Mouse (Mus musculus) right cerebral cortex, adult 2 months (tissue): ENCODE measurements around the gene Eef1akmt3.
A peak's percentile ranks its signal among the peaks of the same experiment; 100 is the strongest.

Source experiments
- DNase-seq, 2 experiments: peaks; one replicate each; pipeline ENCODE4 v3.0.0; 2021 to 2022; ENCODE audit warnings: low spot score in 2 of 2

Eef1akmt3 gene

DNA sequence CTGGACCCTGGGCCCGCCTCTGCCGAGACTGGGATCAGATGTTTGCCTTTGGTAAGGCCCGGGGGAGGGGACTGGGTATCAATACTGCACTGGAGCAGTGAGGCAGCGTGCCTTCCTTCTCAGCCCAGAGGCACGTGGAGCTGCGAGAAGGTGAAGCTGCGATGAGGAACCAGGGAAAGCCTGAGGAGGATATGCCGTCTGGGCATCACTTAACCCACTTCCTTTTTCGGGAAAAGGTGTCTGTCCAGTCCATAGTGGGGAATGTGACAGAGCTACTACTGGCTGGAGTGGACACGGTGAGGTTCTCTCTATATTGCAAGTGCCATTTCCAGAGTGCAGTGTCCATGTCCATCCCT, 8.8 kb upstream of the Eef1akmt3 start:
- no peak for DNase-seq

DNA sequence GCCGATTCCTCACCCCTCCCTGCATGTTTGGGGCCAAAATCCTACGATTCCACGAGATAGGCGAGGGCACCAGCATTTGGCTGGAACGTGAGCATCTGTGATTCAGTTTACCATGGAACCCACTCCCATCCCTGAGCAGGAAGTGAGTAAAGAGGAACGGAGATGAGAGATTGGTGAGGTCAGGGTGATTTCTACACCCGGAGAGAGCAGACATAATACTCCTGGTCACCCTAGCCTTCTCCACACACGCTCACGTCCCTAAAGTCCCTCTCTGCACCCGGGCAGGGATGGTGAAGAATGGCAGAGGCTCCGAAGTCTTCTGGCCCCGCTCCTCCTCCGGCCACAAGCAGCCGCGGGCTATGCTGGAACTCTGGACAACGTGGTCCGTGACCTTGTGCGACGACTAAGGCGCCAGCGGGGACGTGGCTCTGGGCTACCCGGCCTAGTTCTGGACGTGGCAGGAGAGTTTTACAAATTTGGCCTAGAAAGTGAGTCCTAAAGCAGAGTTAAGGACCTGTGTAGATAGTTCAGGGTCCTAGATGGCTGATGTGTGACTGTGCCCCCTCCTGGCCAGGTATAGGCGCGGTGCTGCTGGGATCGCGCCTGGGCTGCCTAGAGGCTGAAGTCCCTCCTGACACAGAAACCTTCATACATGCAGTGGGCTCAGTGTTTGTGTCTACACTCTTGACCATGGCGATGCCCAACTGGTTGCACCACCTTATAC, 8.2 kb upstream of the Eef1akmt3 start:
- no peak for DNase-seq

DNA sequence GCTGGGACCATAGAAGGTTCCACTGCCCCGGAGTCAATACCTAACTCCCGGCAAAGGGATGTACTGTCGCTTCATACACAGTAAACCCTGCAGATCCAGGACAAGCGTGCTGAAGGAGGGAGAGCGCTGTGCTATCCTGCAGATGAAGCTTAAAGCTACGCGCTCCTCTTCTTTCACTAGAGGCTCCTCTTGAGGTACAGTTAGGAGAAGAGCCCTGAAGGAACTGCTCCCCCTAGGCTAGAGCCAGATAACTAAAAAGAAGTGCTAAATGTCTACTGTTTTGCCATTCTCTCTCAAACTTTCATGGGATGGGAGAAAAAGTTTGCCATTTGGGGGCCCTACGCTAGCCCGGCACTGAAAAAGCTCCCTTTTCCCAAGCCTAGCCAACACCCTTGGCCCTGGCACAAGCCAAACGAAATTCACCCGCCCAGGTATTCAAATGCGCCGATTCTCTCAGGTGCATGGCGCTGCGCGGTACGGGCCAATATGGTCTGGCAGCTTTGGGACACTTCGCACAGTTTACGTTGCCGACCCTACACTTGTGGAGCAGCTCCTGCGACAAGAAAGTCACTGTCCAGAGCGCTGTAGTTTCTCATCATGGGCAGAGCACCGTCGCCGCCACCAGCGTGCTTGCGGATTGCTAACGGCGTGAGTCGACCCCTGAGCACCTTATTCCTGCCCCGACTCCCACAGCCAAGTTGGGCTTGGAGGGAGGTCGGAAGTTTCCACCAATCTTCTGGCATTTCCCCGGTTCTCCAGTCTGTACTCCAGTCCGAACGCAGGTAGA, 7.5 kb upstream of the Eef1akmt3 start:
- DNase-seq: no peak

DNA sequence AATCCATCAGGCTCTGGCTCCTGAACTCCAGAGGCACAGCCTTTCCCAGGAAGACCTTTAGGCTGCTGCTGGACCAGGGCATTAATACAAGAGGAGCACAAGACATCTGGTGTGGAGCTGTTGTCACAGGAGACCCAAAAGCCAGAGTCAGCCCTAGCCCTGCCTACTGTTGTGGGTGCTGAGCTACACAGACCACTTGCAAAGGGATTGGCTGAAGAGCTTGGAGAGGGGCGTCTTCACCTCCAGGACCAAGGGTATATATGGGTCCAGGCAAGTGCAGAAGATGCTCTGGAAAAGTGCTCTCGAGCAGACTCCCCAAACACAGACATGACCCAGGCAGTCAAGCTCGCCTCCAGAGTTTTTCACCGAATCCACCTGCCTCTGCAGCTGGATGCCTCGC, 6.6 kb upstream of the Eef1akmt3 start, which contains the start of gene Cyp27b1:
Cyp27b1 (plus strand) TSS at position 297 of the 400 bp plus-strand sequence.
- no peak for DNase-seq

DNA sequence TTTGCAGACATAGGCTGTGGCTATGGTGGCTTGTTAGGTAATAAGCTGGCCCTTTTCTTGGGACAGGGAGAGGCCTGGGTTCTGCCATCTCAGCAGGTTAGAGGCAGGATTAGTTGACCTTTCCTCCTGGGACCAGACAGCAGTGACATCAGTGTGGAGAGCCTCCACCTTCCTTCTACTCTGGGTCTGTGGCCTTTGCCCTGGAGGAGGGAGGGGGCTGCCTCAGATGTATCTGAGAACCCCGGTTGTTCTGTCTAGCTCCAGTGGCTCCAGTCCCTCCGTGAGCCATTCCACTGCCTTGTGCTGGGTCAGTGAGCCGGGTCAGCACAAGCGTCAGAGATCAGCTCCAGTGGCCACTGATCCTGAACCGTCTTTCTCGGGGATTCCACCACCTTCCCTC, 1.9 kb upstream of the Eef1akmt3 start:
- DNase-seq: no peak

DNA sequence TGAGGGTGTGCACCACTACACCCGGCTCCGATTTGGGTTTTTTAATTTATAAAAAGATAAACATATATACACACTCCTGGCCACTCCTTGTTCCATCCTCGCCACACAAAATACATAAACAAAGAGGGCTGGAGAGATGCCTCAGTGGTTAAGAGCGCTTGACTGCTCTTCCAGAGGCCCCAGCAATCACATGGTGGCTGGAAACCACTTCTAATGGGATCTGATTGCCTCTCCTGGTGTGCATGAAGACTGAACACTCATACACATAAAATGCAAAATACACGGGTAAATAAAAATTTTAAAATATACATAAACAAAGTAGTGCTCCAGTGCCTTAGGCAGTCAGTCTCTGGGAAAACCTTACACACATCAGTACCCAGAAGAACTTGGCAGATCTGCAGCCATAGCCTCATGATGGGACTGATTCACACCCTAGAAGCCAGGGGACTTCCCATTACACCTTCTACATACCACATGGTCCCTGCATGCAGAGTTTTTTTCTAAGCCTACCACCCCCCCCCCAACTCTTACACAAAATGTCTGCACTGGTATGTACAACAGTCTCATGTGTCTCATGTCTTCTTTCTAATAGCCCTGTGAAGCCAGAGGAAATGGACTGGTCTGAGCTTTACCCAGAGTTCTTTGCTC, 1.3 kb upstream of the Eef1akmt3 start:
- no peak for DNase-seq

DNA sequence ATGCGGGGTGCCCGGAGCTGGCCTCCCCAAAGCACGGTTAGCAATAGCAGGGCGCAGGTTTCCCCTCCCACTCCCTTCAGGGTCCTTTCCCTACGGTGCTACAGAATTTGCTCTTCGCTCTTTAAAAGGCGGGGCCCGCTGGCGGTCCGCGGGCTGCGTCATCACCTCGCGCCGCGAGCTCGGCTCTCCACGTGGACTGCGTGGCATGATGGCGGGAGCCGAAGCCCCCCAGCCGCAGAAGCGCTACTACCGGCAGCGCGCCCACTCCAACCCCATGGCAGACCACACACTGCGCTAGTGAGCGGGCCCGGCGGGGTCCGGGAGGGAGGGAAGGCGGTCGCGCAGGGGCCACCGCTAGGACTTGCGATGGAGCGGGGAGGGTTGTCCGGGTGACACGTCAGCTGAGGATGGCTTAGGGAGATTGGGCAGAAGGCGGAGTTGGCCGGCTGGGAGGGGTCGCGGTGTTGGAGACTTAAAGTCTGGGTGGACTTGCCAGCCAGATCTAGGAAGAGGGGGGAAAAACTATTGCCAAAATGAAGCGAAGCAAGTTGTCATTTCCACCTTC, 543 bp upstream of the Eef1akmt3 start:
- peak; percentile 88 to 94 for DNase-seq

DNA sequence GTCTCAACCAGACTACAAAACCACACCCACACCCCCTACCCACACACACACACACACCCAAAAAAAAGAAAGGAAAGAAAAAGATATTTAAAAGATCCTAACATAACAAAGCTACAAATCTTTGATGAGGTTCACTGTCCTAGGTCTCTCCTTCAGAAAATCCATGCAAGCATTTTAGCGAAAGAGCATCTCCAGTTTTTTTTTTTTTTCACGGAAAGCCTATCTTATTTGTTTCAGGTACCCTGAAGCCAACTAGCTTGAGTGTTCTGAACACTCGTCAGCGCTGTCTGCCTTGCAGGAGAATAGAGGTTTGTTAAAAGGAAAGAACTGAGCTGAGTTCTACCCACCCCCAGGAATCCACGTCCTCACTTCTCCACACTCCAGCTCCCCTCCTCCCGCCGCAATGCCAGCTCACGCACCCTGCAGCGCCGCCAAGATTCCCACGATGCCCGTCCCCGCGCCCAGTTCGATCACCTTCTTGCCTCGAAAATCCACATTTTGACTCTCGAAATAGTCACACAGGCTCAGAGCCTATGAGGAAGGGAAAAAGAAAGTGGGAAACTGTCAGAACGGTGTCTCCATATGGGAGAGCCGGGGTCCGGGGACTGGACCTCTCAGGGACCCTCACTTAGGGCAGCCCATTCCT, 621 bp downstream of the Eef1akmt3 start:
- DNase-seq: peak; percentile 62 to 72

DNA sequence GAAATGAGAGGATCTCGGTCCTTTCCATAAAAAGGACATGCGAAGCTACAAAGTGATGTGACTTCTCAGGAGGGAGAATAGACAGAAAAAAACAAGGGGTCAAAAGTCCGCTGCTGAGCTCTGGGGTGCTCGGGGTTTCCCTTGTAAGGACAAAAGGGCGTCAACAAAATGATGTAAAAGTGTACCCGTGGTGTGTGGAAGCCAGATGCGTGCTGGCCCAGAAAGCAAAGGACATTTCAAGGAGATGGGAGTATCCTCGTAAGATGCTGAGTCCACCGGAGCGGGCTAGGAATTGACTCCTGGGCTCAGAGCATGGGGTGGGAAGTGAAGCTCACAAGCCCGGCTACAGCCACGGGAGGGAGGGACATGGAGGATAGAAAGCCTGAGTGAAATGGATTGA, 3.7 kb downstream of the Eef1akmt3 start:
- no peak for DNase-seq

DNA sequence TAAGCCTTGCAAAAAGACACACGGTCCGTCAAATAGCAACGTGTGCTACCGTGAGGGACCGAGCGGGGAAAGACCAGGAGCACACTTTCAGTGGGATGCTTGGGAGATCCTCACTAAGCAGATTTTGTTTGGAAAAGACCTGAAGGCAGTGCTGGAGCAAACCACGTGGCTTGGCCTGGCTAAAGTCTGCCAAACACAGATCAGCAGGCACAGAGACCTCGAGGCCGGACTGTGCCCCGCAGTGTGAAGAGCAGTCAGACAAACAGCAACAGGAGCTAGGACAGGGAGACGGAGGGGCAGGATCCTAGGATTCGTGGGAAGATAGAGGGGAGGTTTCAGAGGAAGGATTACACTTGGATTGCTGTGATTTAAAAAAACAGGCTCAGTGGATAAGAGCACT, 5.0 kb downstream of the Eef1akmt3 start:
- DNase-seq: no peak

DNA sequence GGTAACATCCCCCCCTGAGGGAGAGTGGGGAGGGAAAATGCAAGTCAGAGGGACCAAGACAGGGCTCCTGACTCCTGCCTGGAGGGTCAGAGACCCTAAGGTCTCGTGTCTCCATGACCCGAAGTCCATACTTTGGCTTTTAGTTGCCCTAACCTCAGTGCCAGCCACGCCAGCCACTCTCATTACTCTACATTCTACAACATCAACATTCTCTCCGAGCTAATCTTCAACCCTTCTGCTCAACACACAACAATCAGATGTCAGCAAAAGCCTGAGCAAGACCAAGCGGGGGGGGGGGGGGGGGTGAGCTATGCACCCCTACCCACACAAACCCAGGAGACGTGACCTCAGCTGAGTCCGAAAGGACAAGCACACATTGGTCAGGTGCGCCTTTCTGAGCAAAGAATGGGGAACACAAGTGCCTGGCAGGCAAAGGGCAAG, 8.0 kb downstream of the Eef1akmt3 start:
- no peak for DNase-seq

DNA sequence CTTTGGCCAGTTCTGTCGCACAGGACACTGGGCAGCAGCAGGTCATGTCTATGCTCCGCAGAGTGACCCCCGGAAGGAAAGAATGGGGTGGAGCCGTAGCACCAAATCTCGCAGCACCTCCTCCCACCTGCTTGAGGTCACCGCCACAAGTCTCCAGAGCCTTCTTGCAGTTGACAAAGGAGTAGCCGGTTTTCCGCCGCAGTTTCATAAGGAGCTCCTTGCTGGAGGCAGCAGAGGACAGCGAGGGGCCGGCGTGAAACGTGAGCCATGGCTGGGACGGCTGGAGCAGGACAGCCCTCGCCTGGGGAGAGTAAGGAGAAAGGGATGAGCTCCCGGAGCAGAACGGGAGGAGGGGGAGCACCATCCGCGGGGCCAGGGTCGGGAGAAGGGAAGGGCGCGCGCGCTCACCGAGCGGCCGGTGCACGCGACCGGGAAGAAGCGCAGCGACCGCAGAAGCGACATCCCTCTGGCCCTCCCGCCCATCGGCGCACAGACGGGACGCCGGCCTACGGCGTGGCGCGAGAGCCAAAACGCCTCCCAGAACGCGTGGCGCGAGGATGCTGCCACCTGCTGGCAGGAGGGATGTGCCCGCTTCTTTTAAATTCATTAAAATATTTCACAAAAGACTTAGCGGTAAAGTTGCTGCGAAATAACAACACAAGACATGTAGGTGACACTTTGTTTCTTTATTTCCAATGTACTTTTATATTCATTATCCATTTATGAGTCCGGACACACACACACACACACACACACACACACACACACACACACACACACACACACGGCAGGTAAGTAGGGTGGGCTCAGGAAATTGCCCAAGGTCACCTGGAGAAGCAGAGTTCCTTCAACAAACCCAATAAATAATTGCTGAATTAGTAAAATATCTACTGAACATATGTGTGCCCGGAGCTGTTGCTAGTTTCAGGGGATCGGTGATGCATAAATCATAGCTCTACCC, 10.7 kb downstream of the Eef1akmt3 start, which contains the start of gene Tsfm:
Tsfm (minus strand) TSS at position 505 of the 961 bp plus-strand sequence.
- DNase-seq: peak; percentile 91 to 93

DNA sequence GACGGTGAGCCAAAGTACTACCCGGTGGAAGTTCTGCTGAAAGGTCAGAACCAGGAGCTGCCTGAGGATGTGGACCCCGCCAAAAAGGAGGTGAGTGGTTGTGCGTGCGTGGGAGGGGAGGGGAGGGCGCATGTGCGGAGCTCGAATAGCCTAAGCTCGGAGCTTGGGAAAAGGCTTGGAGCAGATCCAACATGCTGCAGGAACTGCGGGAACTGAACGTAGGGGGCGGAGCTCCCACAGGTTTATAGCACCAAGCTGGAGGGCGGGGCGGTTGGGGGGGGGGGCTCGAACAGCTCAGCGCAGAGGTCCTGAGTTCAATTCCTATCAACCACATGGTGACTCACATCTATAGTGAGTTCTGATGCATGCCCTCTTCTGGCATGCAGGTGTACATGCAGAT, 22.9 kb downstream of the Eef1akmt3 start:
- DNase-seq: no peak

DNA sequence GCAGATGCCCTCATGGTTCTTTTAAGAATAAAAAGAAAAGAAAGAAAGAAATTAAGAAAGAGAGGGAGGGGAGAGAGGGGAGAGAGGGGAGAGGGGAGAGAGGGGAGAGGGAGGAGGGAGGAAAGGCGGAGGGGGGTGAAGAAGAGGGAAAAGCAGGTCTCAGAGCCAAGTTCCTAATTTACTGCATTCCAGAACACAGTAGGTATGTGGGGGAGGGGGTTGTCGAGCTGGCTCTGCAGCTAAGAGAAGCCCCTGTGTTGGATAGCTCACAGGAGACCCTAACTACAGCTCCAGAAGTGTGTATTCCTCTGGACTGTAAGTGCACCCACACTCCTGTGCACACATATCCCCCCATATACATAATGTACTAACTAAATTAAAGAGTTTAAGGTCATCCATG, 24.2 kb downstream of the Eef1akmt3 start:
- DNase-seq: no peak

DNA sequence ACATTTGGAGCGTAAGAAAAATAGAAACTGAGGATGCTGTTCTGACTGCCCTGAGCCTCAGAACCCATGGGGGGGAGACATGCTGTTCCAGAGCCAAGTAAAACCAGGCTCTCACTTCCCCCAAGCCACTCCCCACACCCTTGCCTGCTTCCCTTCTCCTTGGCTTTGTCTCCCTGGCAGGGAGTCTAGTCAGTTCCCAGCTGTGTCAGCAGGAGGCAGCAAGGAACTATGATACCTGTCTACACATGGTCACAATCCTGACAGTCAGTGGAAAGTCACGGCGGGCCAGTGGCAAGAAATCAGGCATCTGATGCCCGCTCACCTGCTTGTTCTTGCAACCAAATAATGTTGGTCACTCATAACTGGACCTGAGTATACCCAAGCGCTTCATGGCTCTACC, 24.8 kb downstream of the Eef1akmt3 start:
- no peak for DNase-seq

DNA sequence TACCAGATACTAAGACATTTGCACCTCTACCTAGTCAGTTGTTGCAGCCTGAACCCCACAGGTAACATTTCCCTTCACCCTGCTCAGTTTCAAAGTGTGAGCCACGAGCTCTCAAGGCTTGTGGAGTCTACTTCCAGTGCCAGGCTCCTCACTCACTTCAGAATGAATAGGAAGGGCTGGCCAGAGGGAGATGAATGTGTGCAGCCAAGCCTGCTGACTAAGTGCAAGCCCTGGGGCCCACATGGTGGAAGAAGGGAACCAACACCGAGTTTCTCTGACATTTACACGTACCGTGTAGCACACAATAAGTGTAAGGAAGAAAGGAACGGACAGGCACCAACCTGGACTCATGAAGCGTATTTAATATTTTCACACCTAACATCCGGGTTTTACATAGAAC, 37.5 kb downstream of the Eef1akmt3 start:
- DNase-seq: no peak

DNA sequence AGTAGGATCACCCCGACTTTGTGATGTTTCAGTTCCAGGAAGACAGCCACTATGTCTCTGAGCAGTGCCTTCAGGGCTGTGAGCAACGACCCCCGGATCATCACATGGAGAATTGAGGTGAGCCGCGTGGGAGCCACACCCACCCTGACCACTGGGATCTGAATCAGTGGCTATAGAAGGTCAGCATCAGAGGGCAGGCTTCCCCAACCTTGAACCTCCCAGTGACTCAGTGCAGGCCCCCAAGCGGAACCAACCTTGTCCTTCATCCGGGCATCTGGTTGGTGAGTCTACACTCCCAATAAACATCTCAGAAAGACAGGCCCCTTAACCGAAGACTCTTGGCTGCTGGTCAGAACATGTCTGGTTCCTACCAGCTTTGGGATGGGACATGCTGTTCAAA, 38.0 kb downstream of the Eef1akmt3 start:
- no peak for DNase-seq

DNA sequence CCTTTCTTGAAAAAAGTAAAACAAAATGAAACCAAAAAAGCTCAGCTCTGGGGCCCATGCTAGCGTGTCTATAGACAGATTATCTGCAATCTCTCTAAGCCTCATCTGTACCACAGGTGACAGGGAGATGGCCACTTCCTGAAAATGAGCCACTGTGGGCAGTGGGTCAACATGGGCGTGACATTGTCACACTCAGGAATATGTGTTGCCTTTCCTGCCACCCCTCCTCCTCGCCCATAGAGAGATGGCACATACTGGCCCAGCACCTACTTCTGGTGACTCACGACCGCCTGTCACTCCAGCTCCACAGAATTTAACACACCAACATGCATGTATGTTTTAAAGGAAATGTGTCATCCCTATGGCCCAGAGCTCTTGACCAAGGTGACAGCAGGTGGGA, 38.5 kb downstream of the Eef1akmt3 start:
- DNase-seq: no peak

DNA sequence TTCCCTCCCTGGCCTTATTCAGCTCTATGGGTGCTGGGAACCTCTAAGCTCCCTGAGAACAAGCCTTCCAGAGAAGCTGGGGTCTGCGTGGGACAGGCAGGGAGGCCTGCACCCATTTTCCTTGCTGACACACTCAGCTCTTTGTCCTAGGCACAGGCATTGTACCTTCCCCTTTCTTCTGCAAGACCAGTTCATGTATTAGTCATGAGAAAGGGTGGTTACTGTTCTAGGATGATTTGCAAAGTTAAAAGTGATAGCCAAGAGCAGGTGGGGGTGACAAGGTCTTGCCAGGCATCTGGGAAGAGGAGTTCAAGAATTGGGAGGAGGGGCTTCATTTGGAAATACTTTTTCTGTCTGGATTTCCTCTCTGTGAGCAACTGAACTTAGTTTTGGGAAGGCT, 39.3 kb downstream of the Eef1akmt3 start:
- no peak for DNase-seq

DNA sequence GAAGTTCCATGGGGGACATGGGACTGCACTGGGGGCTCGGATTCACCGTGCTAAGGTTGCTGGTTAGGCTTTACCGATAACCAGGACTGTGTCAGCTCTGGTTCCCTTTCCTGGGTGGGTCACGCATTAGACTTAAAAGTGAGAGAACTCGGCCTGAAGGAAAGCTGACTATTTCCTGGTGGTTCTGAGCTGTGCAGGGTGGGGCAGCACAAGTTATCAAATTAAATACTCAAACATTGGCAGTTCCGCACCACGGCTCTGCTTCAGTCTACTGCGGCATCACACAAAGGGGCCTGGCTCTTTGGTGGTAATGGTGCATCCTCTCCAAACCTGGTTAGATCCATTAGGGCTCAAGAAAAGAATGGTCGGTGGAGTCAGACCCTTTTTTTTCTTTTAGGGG, 40.0 kb downstream of the Eef1akmt3 start:
- DNase-seq: no peak

DNA sequence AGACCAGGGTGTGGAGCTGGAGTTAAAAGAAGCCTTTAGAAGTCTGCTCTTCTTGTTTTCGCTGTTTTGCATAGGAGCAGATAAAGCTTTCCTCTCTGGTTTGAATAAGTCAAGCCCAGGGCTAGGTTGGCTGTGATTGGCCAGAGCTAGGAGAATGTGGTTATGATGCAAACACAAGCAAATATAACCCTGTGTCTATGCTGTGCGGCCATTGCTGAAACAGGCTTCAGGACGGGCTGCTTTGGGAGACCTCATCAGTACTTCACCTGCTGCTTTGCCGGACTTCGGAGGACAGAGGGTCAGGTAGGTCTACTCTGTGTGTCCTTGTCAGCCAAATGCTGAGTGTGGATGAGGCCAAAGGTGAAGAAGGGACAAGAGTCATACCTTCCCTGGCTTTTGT, 40.8 kb downstream of the Eef1akmt3 start, which contains the start of gene Avil:
Avil (plus strand) TSS at position 181 of the 400 bp plus-strand sequence.
- DNase-seq: no peak
